Comparison of ENCODE assay signal across 8 mouse cellular contexts in the genomic region with DNA sequence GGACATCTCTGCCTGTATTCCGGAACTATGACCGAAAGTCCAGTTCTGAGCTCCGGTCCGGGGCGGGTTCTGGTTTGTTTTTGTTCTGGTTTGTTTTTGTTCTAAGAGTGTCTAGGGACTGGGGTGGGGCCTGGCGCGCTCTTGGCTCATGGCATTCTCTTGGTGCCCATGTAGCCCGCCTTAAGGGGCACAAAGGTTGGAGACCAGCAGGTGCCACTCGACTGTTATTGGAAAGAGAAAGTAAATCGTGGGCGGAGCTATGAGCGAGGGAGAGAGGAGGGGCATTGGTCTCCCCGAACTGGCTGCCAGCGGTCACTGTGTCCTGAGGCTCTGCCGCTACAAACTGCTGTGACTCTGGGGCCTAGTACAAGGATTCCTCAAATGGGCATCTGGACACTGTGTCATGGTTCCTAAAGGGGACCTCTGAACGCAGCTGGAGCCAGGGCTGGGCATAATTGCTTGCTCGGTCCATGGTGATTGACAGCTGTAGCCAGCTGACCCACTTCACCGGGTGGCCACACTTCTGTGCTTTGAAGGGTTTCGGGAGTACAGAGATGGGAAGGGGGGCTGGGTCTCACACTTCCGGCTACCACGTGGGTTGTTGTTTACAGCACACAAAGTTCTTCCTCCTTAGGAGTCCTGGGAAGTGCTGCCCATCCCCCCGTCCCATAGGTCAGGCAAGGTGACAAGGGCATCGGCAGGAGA. TPM values are rescaled to one million over a fixed set of nuclear protein-coding genes. Genes with fewer than 3 reads are reported as not detected.
DNase-seq lines count a peak whose midpoint lies in the region; ATAC-seq lines count a peak whose summit lies in the region.

No protein-coding gene starts in this region.

- peaks cover 19% of the 10 kb centered on the region for H3K36me3 ChIP-seq in intestine, embryonic 14.5 days (ENCODE audit: control insufficient read depth, insufficient read depth, low read length)
- peaks cover 12% of the 10 kb centered on the region for H3K36me3 ChIP-seq in liver, embryonic 16.5 days (ENCODE audit: control insufficient read depth, insufficient read depth)

- intact Hi-C loops in gastrocnemius, postnatal 36 days (cut with DNase I) = no loop called here

- peaks cover 13% of the 10 kb centered on the region for H3K27me3 ChIP-seq in intestine, embryonic 14.5 days (replicated peaks; ENCODE audit: control insufficient read depth, insufficient read depth, low read length)
- H3K27me3 ChIP-seq in liver, embryonic 16.5 days (ENCODE audit: control insufficient read depth, insufficient read depth, low read depth, low read length) = peaks cover 11% of the 10 kb centered on the region

- peak; percentile 29; the same call in 1 of the 2 replicates for ATAC-seq in intestine, embryonic 14.5 days (replicated peaks; ENCODE audit: low FRiP score, low TSS enrichment, low read depth)
- peak; percentile 40 for ATAC-seq in liver, embryonic 16.5 days (ENCODE audit: low read depth)

- H3K9me3 ChIP-seq in intestine, embryonic 14.5 days (ENCODE audit: control insufficient read depth, low read length) = no peaks in the 10 kb centered on the region
- H3K9me3 ChIP-seq in liver, embryonic 16.5 days (replicated peaks; ENCODE audit: control insufficient read depth, low read length) = no peaks in the 10 kb centered on the region

- peak; percentile 74 to 82 for DNase-seq in urinary bladder, adult 18-20 months (ENCODE audit: low spot score in 2 of 2)
- DNase-seq in urinary bladder, postnatal 10 days (ENCODE audit: low spot score) = no peak
- peak; percentile 65 to 70 for DNase-seq in cerebellum, postnatal 14 days
- DNase-seq in gastrocnemius, postnatal 36 days = peak; percentile 72
- DNase-seq in intestine, embryonic 14.5 days (ENCODE audit: low spot score) = peak; percentile 85
- peak; percentile 39 for DNase-seq in neural tube, embryonic 10.5 days (ENCODE audit: extremely low spot score, low spot score)
- peak; percentile 79 for DNase-seq in urinary bladder, postnatal 14 days (ENCODE audit: low spot score)

- peak overlapping the region; percentile 51 for H3K4me3 ChIP-seq in intestine, embryonic 14.5 days (ENCODE audit: low read depth, low read length)
- peak overlapping the region; percentile 90 for H3K4me3 ChIP-seq in liver, embryonic 16.5 days (ENCODE audit: low read depth, low read length)

- peak overlapping the region; percentile 36; the same call in 1 of the 2 replicates for H3K27ac ChIP-seq in intestine, embryonic 14.5 days (ENCODE audit: low read depth)
- peak overlapping the region; percentile 92 for H3K27ac ChIP-seq in liver, embryonic 16.5 days (ENCODE audit: low read length)

- H3K4me2 ChIP-seq in intestine, embryonic 14.5 days (ENCODE audit: low read length) = peak overlapping the region; percentile 64
- H3K4me2 ChIP-seq in liver, embryonic 16.5 days (ENCODE audit: low read depth, low read length) = peak overlapping the region; percentile 100

- WGBS in intestine, embryonic 14.5 days = under 1% methylated on average over 23 of the region's 23 CpGs
- 2% methylated on average over 23 of the region's 23 CpGs for WGBS in liver, embryonic 16.5 days (ENCODE audit: insufficient replicate concordance)

- 0 out of 2 replicates have a peak, but pooled peaks cover 4% of the 10 kb centered on the region for H3K4me1 ChIP-seq in intestine, embryonic 14.5 days (replicated peaks; ENCODE audit: control insufficient read depth, insufficient read depth, low read length)
- peaks cover 27% of the 10 kb centered on the region for H3K4me1 ChIP-seq in liver, embryonic 16.5 days (ENCODE audit: control insufficient read depth, low read depth, low read length)

- H3K9ac ChIP-seq in intestine, embryonic 14.5 days (ENCODE audit: low read length) = peak overlapping the region; percentile 48
- H3K9ac ChIP-seq in liver, embryonic 16.5 days (ENCODE audit: low read depth, low read length) = peak overlapping the region; percentile 81

RNA-seq across cellular contexts. Expression of gene Pnpla2, which starts 0.8 kb away (rescaled TPM):
- total RNA-seq in gastrocnemius, postnatal 36 days (2021) = 100 to 1,000 TPM; 306 to 361 TPM
- polyA plus RNA-seq in intestine, embryonic 14.5 days (2014; fragmentation: Nextera tagmentation; extraction: Ambion mirVana) = 24.6 and 30.2 TPM in 2 replicates
- 14.9 and 15.5 TPM in 2 replicates for polyA plus RNA-seq in liver, embryonic 16.5 days (2015; fragmentation: Nextera tagmentation; extraction: Ambion mirVana)

RNA-seq across cellular contexts. Expression of gene Cracr2b, which starts 5.1 kb away (rescaled TPM):
- 1 to 10 TPM; 6.3 to 7.4 TPM for total RNA-seq in gastrocnemius, postnatal 36 days (2021)
- polyA plus RNA-seq in intestine, embryonic 14.5 days (2014; fragmentation: Nextera tagmentation; extraction: Ambion mirVana) = 13.8 and 14.0 TPM in 2 replicates
- polyA plus RNA-seq in liver, embryonic 16.5 days (2015; fragmentation: Nextera tagmentation; extraction: Ambion mirVana) = 3.7 and 4.8 TPM in 2 replicates

RNA-seq across cellular contexts. Expression of gene Rplp2, which starts 8.6 kb away (rescaled TPM):
- total RNA-seq in gastrocnemius, postnatal 36 days (2021) = 100 to 1,000 TPM; 466 to 562 TPM
- polyA plus RNA-seq in intestine, embryonic 14.5 days (2014; fragmentation: Nextera tagmentation; extraction: Ambion mirVana) = 1,554 and 1,709 TPM in 2 replicates
- 644 and 698 TPM in 2 replicates for polyA plus RNA-seq in liver, embryonic 16.5 days (2015; fragmentation: Nextera tagmentation; extraction: Ambion mirVana)

RNA-seq across cellular contexts. Expression of gene Cd151, which starts 11.4 kb away (rescaled TPM):
- 10 to 100 TPM; 65.6 to 83.2 TPM for total RNA-seq in gastrocnemius, postnatal 36 days (2021)
- 73.4 and 73.5 TPM in 2 replicates for polyA plus RNA-seq in intestine, embryonic 14.5 days (2014; fragmentation: Nextera tagmentation; extraction: Ambion mirVana)
- polyA plus RNA-seq in liver, embryonic 16.5 days (2015; fragmentation: Nextera tagmentation; extraction: Ambion mirVana) = 5.3 and 6.9 TPM in 2 replicates

RNA-seq across cellular contexts. Expression of gene Pidd1, which starts 11.9 kb away (rescaled TPM):
- total RNA-seq in gastrocnemius, postnatal 36 days (2021) = under 1 TPM; 0.15 to 0.18 TPM
- polyA plus RNA-seq in intestine, embryonic 14.5 days (2014; fragmentation: Nextera tagmentation; extraction: Ambion mirVana) = 10.6 and 11.5 TPM in 2 replicates
- 8.8 and 9.7 TPM in 2 replicates for polyA plus RNA-seq in liver, embryonic 16.5 days (2015; fragmentation: Nextera tagmentation; extraction: Ambion mirVana)
